Comparison of ENCODE assay signal across 8 mouse cellular contexts in genomic region chrX:109014166-109014565, GRCm38 (mm10). TPM values are rescaled to one million over a fixed set of nuclear protein-coding genes. Genes with fewer than 3 reads are reported as not detected.
DNase-seq lines count a peak whose midpoint lies in the region; ATAC-seq and TF ChIP-seq lines count a peak whose summit lies in the region.

No protein-coding gene starts in this region.

- DNase-seq in lung, embryonic 14.5 days, result peak; percentile 31
- DNase-seq in lung, adult 18-20 months, result no peak
- DNase-seq in embryonic facial prominence, embryonic 10.5 days (ENCODE audit: low spot score), result no peak
- DNase-seq in retina, embryonic 14.5 days (ENCODE audit: low spot score), result peak; percentile 33
- DNase-seq in adrenal gland, postnatal 4 days (ENCODE audit: low spot score in 2 of 2), result no peak
- no peak for DNase-seq in kidney, postnatal 10 days
- DNase-seq in cerebellum, adult 11 months, result no peak

- TF ChIP-seq CTCF in lung, embryonic 14.5 days (IDR thresholded peaks at IDR 0.05; ENCODE audit: low read depth), result no peak

- H3K36me3 ChIP-seq in lung, embryonic 14.5 days (ENCODE audit: insufficient read depth), result no peaks in the 10 kb centered on the region
- no peaks in the 10 kb centered on the region for H3K36me3 ChIP-seq in embryonic facial prominence, embryonic 10.5 days (replicated peaks)
- no peaks in the 10 kb centered on the region for H3K36me3 ChIP-seq in limb, embryonic 12.5 days

- no peak for ATAC-seq in lung, embryonic 14.5 days (ENCODE audit: insufficient read depth)
- ATAC-seq in limb, embryonic 12.5 days (ENCODE audit: insufficient number of reproducible peaks, insufficient read depth, low FRiP score, low TSS enrichment, low read depth), result no peak

- WGBS in lung, embryonic 14.5 days, result 18% methylated on average over 4 of the region's 4 CpGs
- WGBS in embryonic facial prominence, embryonic 10.5 days, result 30% methylated on average over 4 of the region's 4 CpGs
- WGBS in limb, embryonic 12.5 days, result 39% methylated on average over 4 of the region's 4 CpGs

- no peaks in the 10 kb centered on the region for H3K4me1 ChIP-seq in lung, embryonic 14.5 days (ENCODE audit: insufficient read depth)
- no peaks in the 10 kb centered on the region for H3K4me1 ChIP-seq in embryonic facial prominence, embryonic 10.5 days
- H3K4me1 ChIP-seq in limb, embryonic 12.5 days (replicated peaks), result no peaks in the 10 kb centered on the region

- peak overlapping the region; percentile 63 for H3K4me2 ChIP-seq in lung, embryonic 14.5 days
- peak overlapping the region; percentile 49 for H3K4me2 ChIP-seq in limb, embryonic 12.5 days

- peak overlapping the region; percentile 46 for H3K4me3 ChIP-seq in lung, embryonic 14.5 days (ENCODE audit: low read depth, low read length)
- peak overlapping the region; percentile 58; the same call in 1 of the 2 replicates for H3K4me3 ChIP-seq in embryonic facial prominence, embryonic 10.5 days
- H3K4me3 ChIP-seq in limb, embryonic 12.5 days (replicated peaks), result peak overlapping the region; percentile 44; the same call in 1 of the 2 replicates

- no peak overlapping the region; the same call in 1 of the 2 replicates for H3K9ac ChIP-seq in lung, embryonic 14.5 days
- no peak overlapping the region for H3K9ac ChIP-seq in limb, embryonic 12.5 days (replicated peaks)

- H3K27ac ChIP-seq in lung, embryonic 14.5 days (ENCODE audit: low read depth), result no peak overlapping the region
- no peak overlapping the region for H3K27ac ChIP-seq in embryonic facial prominence, embryonic 10.5 days (replicated peaks)
- no peak overlapping the region for H3K27ac ChIP-seq in limb, embryonic 12.5 days

- no peaks in the 10 kb centered on the region for H3K27me3 ChIP-seq in lung, embryonic 14.5 days (ENCODE audit: insufficient read depth, low read length)
- no peaks in the 10 kb centered on the region for H3K27me3 ChIP-seq in embryonic facial prominence, embryonic 10.5 days (replicated peaks; ENCODE audit: low read depth, poor library complexity, severe bottlenecking)
- no peaks in the 10 kb centered on the region for H3K27me3 ChIP-seq in limb, embryonic 12.5 days

- no peaks in the 10 kb centered on the region for H3K9me3 ChIP-seq in lung, embryonic 14.5 days (ENCODE audit: low read depth, low read length)
- no peaks in the 10 kb centered on the region for H3K9me3 ChIP-seq in embryonic facial prominence, embryonic 10.5 days
- H3K9me3 ChIP-seq in limb, embryonic 12.5 days, result no peaks in the 10 kb centered on the region

RNA-seq across cellular contexts. Expression of gene Hmgn5, which starts 1.0 kb away (rescaled TPM):
- polyA plus RNA-seq in lung, embryonic 14.5 days (2014; fragmentation: Nextera tagmentation; extraction: Ambion mirVana), result 31.3 and 34.0 TPM in 2 replicates
- polyA plus RNA-seq in embryonic facial prominence, embryonic 10.5 days (2016; fragmentation: Nextera tagmentation; extraction: Ambion mirVana), result 24.5 and 28.0 TPM in 2 replicates
- polyA plus RNA-seq in limb, embryonic 12.5 days (2016; fragmentation: Nextera tagmentation; extraction: Ambion mirVana), result 25.1 and 28.5 TPM in 2 replicates
- 10 to 100 TPM; 12.8 to 16.1 TPM for total RNA-seq in adrenal gland, postnatal 4 days (2021)

Comparison
In these comparisons a context has a peak if more than half of its experiments do, and no peak if none do; other contexts are left out.
1. DNase-seq: peak in lung, embryonic 14.5 days (single experiment) and retina, embryonic 14.5 days (single experiment); none in lung, adult 18-20 months (0 of 2), embryonic facial prominence, embryonic 10.5 days (single experiment), adrenal gland, postnatal 4 days (0 of 2), kidney, postnatal 10 days (single experiment) and cerebellum, adult 11 months (single experiment).
2. Peak in every context shown above with its lines, with median percentiles within 50 percentile points of each other: H3K4me3 ChIP-seq.